Mouse (Mus musculus) induced T-regulatory cell, adult 2 months (primary cell): ENCODE results near the gene Mapkapk3.

Experiments used
- DNase-seq: peaks from one replicate; pipeline ENCODE4 v3.0.0-alpha.2; 2012; ENCODE audit warnings: low read depth

The Mapkapk3 gene

GRCm38 (mm10) chr9:107289211-107290076 lies at the start of gene Mapkapk3:
Gene Mapkapk3 (minus strand): TSS chr9:107289877.
- DNase-seq, result peak; percentile 99

DNA sequence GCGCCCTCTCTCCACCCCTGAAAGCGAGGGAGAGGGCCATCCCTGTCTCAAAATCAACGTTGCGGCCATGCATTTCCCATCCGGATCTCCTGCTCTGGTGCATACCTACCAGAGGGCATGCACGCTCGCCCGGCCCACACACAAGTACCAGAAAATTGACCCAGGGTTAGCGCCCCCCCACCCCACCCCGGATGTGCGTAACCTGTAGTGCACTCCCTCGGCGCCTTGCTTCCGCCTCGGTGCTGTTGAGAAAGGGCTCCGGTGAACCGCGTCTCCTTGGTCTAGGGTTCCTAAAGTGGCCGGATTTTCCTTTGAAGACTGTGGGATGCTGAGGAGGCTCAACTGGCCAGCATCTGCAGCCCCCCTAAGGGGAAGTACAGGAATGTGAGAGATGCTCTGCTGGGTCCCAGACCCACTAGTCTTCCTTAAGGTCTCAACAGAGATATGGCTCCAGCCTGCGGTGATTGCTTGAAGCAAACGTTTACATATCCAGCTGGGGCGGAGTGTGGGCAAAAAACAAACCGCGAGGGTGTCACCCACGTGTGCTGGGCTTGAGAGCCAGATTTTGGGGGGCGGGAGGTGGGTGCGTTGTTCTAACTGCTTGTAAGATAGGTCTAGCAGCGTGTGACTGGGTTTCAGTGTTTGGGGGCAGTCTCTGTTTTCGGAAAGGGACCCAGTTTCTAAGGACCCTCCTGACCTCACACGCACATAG lies 48.7 kb upstream of the Mapkapk3 start, which contains the start of gene Hemk1:
Hemk1 (minus strand) TSS at position 179 of the 712 bp plus-strand sequence.
- peak; percentile 93 for DNase-seq

DNA sequence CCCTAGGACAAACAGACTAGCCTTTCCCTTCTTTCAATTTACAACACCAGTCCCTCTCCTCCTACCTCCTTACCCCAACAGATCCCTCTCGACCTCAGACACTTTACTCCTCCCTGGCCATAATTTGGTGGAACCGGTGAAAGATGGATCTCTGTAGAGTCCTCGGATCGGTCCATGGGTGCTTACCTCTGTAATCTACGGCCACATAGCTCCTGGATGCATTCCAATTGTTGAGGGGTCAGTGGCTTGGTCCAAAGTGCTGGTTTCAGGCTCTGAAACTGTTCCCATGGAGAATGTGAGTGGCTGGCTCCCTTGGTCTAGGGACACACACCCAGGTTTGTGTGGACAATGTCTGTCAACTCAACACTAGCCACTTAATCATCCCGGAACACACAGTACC lies 46.7 kb upstream of the Mapkapk3 start:
- no peak for DNase-seq

GRCm38 (mm10) chr9:107335909-107336308 lies 46.2 kb upstream of the Mapkapk3 start:
- DNase-seq, result peak; percentile 93

DNA sequence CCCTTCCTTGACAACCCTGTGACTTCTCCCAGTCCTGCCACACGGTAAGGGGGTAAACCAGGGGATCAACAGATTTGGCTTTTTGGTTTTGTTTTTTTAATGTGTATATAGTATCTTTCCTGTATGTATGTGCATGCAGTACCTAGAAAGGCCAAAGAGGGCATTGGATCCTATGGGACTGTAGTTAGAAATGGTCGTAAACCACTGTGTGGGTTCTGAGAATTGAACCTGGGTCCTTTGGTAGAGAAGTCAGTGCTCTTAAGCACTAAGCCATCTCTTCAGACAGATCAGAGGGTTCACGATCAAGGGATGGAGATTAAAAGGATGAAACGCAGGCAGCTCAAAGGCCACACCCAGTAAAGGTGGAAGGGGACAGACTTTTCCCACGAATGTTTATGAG lies 45.4 kb upstream of the Mapkapk3 start:
- peak; percentile 82 for DNase-seq

DNA sequence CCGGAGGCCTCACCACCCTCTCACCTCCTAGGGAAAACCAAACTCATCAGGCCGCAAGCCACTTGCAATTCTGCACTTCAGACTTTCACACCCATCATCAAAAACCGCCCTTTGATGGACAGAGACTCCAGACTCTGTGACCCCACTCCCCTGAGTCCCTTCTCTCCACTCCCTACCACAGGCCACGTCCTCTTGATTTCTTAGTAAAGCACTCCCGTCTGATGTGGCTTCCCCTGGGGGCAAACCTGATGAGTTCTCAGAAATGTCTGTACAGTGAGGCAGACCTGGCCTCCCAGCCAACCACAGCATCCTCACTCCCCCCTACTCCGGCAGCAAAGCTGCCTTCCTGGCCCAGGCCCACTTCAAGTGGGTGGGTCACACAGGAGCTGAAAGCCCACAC lies 44.7 kb upstream of the Mapkapk3 start:
- peak; percentile 89 for DNase-seq

- peak; percentile 82 for DNase-seq
These were observed 44.0 kb upstream of the Mapkapk3 start for GRCm38 (mm10) chr9:107333686-107334085.

- DNase-seq, result no peak
These were observed 41.1 kb upstream of the Mapkapk3 start for GRCm38 (mm10) chr9:107330791-107331190.

GRCm38 (mm10) chr9:107327879-107328620 lies 38.4 kb upstream of the Mapkapk3 start:
- no peak for DNase-seq

DNA sequence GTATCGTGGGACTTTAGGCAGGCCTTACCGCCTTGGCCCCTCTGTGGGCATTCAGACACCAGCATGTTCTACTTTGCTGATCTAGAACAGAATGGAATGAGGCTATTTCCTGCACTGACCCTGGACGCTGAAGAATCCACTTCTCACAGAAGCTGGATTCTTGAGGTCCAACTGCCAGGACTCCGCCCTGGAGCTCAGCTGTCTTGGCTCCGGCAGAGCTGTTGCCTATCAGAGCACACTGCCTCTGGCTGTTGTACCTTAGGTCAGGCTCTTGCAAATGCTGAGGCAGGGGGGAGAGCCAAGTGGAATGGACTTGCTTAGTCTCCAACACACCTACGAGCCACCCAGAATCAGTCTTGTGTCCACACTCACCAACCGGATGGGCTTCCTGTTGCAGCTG lies 36.2 kb upstream of the Mapkapk3 start:
- DNase-seq, result no peak

- DNase-seq, result peak; percentile 52
These were observed 35.3 kb upstream of the Mapkapk3 start for GRCm38 (mm10) chr9:107324799-107325561.

DNA sequence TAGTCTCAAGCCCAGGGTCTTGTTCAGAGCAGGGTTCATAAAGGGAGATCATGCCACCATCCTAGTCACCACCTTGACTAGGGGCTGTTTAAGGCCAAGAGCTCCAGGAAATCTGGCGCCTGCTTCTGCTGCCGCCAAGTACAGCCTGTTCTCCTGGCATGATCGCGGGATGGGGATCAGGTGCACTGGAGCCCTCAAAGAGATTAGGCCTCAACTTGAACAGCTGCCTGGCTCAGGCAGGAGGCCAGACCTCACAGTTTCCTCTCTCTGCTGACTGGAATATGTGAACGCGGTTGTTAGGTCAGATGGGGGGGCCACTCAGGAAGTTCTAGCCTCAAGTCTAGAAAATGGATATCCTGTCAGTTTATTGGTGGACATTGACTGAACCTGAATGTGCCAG lies 33.9 kb upstream of the Mapkapk3 start:
- DNase-seq, result peak; percentile 70

DNA sequence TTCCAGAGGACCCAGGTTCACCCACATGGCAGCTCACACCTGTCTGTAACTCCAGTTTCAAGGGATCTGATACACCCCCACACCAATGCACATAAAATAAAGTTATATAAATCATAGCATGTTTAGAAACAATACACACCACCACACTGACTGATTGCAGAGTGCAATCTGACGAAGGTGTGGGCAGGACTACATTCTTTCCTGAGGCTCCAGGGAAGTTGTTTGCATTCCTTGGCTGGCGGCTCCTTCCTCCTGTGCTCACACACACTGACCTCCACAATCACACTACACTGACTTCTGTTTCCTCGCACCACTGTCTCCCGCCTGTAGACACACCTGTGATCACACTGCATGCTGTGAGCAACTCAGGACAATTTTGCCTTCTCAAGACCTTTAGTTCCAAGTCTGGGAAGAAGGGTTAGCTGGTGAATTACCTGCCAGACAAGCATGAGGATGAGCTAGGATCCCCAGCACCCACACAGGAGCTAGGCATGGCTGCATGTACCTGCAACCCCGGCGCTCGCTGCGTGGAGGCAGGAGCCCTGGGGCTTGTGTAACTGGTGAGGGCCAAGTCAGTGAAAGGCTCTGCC lies 32.9 kb upstream of the Mapkapk3 start:
- DNase-seq, result no peak

DNA sequence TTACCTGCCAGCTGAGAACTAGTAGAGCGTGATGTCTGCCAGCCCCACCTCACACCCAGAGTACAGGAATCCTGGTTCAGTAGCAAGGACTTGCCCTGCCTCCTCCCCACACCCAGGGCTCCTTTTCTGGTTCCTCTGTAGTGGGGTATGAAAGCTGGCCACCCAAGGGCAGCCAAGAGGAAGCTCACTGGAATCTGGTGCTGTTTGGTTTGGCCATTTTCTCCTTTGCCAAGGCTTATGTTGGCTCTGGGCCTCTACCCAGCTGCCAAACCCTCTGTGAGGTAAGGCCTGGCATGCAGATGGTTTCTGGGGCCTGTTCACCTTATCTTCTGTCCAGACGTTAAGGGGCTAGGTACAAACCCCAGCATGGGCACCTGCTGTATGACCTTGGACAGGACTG lies 26.1 kb upstream of the Mapkapk3 start:
- no peak for DNase-seq

DNA sequence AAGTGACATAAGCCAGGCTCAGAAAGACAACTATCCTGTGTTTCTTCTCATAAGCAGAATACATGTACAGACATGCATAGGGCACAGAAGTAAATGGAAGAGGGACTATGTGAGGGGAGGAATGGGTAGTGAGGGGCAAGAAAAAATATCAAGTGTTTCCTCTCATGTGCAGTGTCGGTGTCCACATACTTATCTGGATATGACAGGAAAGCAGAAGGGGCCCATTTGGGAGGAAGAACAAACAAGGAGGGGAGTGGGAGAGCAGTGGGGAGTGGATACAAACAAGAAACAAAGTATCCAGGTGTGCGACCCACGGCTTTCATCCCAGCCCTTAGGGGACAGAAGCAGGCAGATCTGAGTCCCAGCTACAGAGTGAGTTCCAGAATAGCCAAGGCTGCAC lies 24.2 kb upstream of the Mapkapk3 start:
- no peak for DNase-seq

- peak; percentile 97 for DNase-seq
These were observed 23.3 kb upstream of the Mapkapk3 start for GRCm38 (mm10) chr9:107312811-107313584.

DNA sequence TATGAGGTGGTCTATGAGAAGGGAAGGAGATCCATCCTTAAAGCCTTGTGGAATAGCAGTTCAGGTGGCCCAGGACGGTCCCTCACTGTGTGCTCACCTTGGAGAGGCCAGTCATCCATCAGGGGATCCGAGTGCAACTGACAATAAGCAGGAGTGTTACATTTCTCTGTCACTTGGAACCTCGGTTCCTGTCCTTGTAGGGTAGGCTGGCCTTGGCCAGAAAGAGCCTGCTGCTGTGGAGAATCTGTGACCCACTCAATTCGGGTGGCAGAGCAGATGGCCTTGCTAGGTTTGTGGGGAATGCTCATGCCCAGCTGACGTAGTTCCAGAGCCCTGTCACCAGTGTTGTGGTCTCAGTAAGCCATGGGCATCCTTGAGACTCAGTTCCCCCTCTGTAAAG lies 19.9 kb upstream of the Mapkapk3 start:
- DNase-seq, result no peak

GRCm38 (mm10) chr9:107309171-107309570 lies 19.5 kb upstream of the Mapkapk3 start:
- peak; percentile 75 for DNase-seq

- no peak for DNase-seq
These were observed 18.8 kb upstream of the Mapkapk3 start for GRCm38 (mm10) chr9:107308346-107309000.

DNA sequence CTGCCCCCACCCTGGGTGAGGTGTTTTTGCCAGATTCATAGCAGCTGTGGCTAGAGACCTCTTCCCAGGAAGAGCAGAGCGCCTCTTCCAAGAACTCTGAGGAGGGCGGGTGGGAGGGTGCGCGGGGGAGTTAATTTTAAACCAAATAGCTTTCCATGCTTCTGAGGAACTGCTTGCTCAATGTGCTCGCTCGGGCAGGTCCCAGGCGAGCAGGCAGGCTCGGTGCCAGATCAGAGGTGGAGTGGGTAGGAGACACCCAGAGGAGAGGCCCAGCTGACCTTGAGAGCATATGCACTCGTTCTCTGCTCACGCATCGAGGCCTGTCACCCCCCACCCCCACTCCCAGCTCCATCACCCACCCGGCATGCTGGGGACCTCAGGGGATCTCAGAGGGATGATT lies 18.2 kb upstream of the Mapkapk3 start:
- DNase-seq, result peak; percentile 73
